Mouse (Mus musculus): Measurements from ENCODE around the gene Kcnh7. TPM values are rescaled to one million over a fixed set of nuclear protein-coding genes. Genes with fewer than 3 reads are reported as not detected.

Kcnh7 gene
- polyA plus RNA-seq, 1 experiment from 2014 or later, result 3.1 TPM

DNA sequence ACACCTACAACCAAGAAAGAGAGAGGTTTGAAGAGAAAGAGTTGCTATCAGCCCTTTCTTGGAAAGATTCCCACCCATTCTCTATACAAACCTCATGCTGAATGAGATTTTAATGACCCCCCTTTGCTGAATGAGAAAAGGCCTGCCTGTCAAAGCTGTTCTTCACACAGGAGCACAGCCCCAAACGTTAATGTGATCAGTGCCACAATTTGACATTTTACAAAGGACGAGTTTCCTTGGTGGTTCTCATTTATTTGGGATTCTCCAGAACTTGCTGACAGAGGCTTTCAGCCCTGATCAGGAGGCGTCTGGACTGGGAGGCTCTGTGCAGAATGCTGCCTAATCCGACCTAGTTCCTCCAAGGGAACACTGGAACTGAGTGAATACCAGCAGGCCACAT is 92.3 kb downstream of the Kcnh7 start:
- Histone ChIP-seq H3K4me3 (no peak overlapping the region), H3K9me3 (no peaks in the 10 kb centered on the region), H3K36me3 (no peaks in the 10 kb centered on the region), H3K9ac (replicated peaks) (no peak overlapping the region), H3K27ac (replicated peaks) (no peak overlapping the region), H3K4me1 (no peaks in the 10 kb centered on the region), H3K27me3 (no peaks in the 10 kb centered on the region), H3K4me2 (replicated peaks) (no peak overlapping the region)
- 34% methylated on average over 4 of the region's 4 CpGs for WGBS
- ATAC-seq (ENCODE audit: low FRiP score, low read depth), result 0 out of 2 replicates have a peak, but pooled peaks have one; percentile 23

DNA sequence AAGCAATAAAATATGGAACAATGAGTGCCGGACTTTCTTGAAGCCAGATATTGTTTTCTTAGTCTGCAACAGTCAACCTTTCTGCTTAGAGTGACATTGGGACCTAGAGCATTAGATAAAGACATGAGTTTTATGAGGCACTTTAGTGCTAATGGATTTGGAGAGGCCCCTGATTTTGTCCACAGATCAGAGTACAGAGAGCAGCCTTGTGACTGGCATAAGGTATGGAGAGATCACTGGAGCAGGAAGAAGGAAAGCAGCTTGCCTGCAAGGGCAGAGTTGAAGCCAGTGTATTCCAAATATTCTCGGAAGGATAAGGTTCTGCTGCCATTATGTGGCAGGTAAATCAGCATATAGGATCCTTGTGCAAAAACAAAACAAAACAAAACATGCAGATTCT is 93.6 kb downstream of the Kcnh7 start:
- Histone ChIP-seq H3K4me2 (replicated peaks) (no peak overlapping the region), H3K27ac (replicated peaks) (no peak overlapping the region), H3K9me3 (no peaks in the 10 kb centered on the region), H3K4me1 (no peaks in the 10 kb centered on the region), H3K27me3 (no peaks in the 10 kb centered on the region), H3K36me3 (no peaks in the 10 kb centered on the region), H3K4me3 (no peak overlapping the region), H3K9ac (replicated peaks) (no peak overlapping the region)
- no peak for ATAC-seq (ENCODE audit: low FRiP score, low read depth)
- 89% methylated on average over 2 of the region's 2 CpGs for WGBS

DNA sequence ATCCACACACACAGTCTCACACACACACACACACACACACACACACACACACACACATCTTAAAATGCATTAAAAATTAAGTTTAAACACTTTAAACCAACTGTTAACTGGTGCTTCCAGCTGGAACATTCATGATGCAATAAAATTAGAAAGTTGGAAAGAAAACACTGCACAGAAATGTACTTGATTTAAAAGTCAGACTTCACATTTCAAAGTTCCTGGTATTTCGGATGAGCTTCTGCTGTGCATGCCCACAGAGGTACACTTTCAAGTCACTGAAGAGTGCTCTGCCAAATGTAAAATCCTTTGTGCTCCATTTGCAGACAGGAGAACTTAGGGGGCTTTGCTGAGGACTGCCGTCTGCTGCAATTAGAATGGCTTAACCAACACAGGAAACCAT is 125.7 kb downstream of the Kcnh7 start:
- Histone ChIP-seq H3K9ac (replicated peaks) (no peak overlapping the region), H3K27me3 (no peaks in the 10 kb centered on the region), H3K4me1 (no peaks in the 10 kb centered on the region), H3K4me3 (no peak overlapping the region), H3K27ac (replicated peaks) (no peak overlapping the region), H3K9me3 (no peaks in the 10 kb centered on the region), H3K36me3 (no peaks in the 10 kb centered on the region), H3K4me2 (replicated peaks) (no peak overlapping the region)
- ATAC-seq (ENCODE audit: low FRiP score, low read depth), result no peak
- WGBS, result 89% methylated on average over 2 of the region's 2 CpGs

DNA sequence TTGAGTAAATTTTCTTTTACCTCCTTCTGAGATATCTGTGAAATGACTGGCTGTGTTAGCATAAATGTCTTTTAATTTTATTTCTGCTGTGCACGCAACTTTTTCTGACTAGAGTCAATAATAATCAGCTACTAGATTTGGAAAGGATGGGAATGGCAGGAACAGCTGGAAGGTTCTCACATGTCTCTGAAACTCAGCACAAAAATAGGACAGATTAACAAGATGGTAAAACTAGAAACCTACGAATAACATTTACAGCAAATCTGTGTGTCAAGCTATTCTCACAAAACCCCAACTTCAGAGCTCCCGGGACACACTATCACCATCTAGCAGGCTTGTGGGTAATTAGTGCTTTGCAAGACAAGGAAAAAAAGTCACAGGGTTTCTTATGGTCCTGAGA is 134.2 kb downstream of the Kcnh7 start:
- Histone ChIP-seq H3K9ac (replicated peaks) (no peak overlapping the region), H3K27me3 (no peaks in the 10 kb centered on the region), H3K36me3 (no peaks in the 10 kb centered on the region), H3K27ac (replicated peaks) (no peak overlapping the region), H3K4me1 (no peaks in the 10 kb centered on the region), H3K4me2 (replicated peaks) (no peak overlapping the region), H3K4me3 (no peak overlapping the region), H3K9me3 (no peaks in the 10 kb centered on the region)
- 90% methylated on average over 3 of the region's 3 CpGs for WGBS
- no peak for ATAC-seq (ENCODE audit: low FRiP score, low read depth)

DNA sequence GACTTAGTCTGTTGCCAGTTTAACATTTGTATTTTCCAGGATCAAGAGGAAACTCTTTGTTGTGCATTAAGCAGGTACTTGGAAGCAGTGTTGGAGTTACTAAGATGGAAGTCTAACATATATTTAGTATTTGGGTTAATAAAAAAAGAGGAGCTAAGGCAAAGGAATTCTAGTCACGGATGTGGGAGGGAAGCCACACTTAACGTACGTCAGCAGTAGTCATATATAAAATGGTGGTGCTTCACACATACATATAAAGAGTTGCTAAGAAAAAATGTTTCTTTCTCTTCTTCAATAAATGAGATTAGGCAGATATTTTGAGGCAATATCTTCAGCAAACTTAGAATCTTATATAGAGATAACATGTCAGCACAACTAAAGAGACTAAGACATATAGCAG is 144.4 kb downstream of the Kcnh7 start:
- 95% methylated on average over 3 of the region's 3 CpGs for WGBS
- no peaks in the 10 kb centered on the region for H3K27me3 ChIP-seq
- H3K9me3 ChIP-seq, result no peaks in the 10 kb centered on the region
- H3K4me1 ChIP-seq, result no peaks in the 10 kb centered on the region
- no peak for ATAC-seq (ENCODE audit: low FRiP score, low read depth)
- no peaks in the 10 kb centered on the region for H3K36me3 ChIP-seq
- no peak overlapping the region for H3K4me2 ChIP-seq (replicated peaks)
- H3K9ac ChIP-seq (replicated peaks), result no peak overlapping the region
- no peak overlapping the region for H3K4me3 ChIP-seq
- H3K27ac ChIP-seq (replicated peaks), result no peak overlapping the region

DNA sequence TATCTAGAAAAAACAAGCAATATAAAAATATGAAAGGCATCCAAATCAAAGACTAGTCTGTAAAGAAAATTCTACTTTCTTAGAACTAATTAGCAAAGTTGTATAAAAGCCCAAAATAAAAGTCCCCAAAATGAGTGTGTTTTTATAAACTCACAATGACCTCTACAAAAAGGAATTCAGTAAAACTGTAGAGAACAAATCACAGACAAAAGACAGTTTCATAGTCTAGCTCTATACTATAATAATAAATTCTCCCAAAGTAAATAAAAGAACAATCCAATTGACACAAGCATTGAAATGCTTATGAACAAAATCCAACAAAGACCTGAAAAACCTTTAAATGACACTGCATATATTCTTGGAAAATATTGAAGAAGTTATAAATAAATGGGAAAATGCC is 169.2 kb downstream of the Kcnh7 start:
- ATAC-seq (ENCODE audit: low FRiP score, low read depth), result no peak
- H3K9ac ChIP-seq (replicated peaks), result no peak overlapping the region
- no peaks in the 10 kb centered on the region for H3K27me3 ChIP-seq
- H3K36me3 ChIP-seq, result no peaks in the 10 kb centered on the region
- H3K4me1 ChIP-seq, result 0 out of 2 replicates have a peak, but pooled peaks cover 2% of the 10 kb centered on the region
- no peak overlapping the region for H3K4me2 ChIP-seq (replicated peaks)
- no peak overlapping the region for H3K4me3 ChIP-seq
- H3K27ac ChIP-seq (replicated peaks), result no peak overlapping the region
- no peaks in the 10 kb centered on the region for H3K9me3 ChIP-seq

DNA sequence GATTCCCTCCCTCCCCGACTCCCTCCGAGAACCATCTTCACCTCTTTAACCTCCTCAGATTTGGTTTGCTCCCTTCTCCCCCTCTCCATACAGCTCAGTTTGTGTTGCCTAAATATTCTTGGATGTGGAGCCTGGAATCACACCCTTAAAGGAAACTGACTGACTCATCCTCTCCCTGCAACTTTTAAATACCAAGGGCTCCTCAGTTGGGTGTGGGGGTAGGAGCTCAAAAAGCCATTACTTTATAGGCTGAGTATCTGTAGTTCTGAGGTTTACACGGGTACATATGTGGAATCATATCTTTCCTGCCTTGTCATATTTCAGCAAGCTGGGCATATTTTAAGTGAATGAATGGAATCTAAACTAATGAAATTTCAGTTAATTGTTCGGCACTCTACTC is 174.9 kb downstream of the Kcnh7 start:
- ATAC-seq (ENCODE audit: low FRiP score, low read depth), result no peak
- no peak overlapping the region for H3K9ac ChIP-seq (replicated peaks)
- WGBS, result 94% methylated on average over 4 of the region's 4 CpGs
- H3K4me3 ChIP-seq, result no peak overlapping the region
- H3K4me1 ChIP-seq, result 0 out of 2 replicates have a peak, but pooled peaks cover 2% of the 10 kb centered on the region
- H3K27me3 ChIP-seq, result no peaks in the 10 kb centered on the region
- H3K9me3 ChIP-seq, result no peaks in the 10 kb centered on the region
- no peak overlapping the region for H3K27ac ChIP-seq (replicated peaks)
- no peak overlapping the region for H3K4me2 ChIP-seq (replicated peaks)
- H3K36me3 ChIP-seq, result no peaks in the 10 kb centered on the region

DNA sequence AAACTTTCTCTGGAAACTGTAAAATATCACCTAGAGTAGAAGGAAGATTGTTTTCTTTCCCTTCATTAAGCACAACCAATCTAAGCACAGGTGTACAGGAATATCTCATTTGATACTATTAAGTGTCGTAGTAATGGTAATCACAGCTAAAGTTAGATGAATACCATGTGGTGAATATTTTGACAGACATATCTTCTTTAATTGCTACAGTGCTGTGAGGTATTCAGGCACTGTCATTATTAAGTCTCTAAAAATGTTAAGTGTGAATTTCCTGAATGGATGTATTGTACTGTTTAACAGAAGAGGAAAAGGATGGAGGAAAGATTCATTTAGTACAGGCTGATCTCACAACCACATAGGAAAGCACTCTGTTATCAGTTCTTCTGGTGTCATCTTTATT is 181.3 kb downstream of the Kcnh7 start:
- no peak for ATAC-seq (ENCODE audit: low FRiP score, low read depth)
- Histone ChIP-seq H3K9ac (replicated peaks) (no peak overlapping the region), H3K4me2 (replicated peaks) (no peak overlapping the region), H3K36me3 (no peaks in the 10 kb centered on the region), H3K9me3 (no peaks in the 10 kb centered on the region), H3K27me3 (no peaks in the 10 kb centered on the region), H3K27ac (replicated peaks) (no peak overlapping the region), H3K4me3 (no peak overlapping the region), H3K4me1 (no peaks in the 10 kb centered on the region)
- 94% methylated on average over 1 of the region's 1 CpGs for WGBS

DNA sequence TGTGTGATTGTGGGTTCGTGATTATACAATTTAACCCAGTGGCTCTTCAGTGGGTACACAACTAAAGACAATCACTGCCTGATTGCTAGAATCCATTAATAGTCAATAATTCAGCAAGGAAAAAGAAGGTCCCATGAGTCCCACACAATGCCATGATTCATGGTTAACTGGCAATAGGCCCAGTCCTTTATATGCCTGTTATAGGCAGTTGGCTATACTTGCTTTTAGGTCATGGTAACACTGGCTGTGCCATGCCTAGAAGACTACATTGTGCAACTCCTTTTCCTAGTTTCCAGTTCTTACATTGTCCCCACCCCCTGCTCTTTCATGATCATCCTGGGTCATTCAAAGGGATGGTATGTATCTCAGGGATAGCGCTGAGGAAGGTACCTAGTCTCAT is 186.4 kb downstream of the Kcnh7 start:
- H3K4me3 ChIP-seq, result no peak overlapping the region
- 97% methylated on average over 2 of the region's 2 CpGs for WGBS
- H3K9me3 ChIP-seq, result no peaks in the 10 kb centered on the region
- no peak for ATAC-seq (ENCODE audit: low FRiP score, low read depth)
- no peak overlapping the region for H3K27ac ChIP-seq (replicated peaks)
- H3K27me3 ChIP-seq, result no peaks in the 10 kb centered on the region
- no peaks in the 10 kb centered on the region for H3K4me1 ChIP-seq
- H3K36me3 ChIP-seq, result no peaks in the 10 kb centered on the region
- H3K9ac ChIP-seq (replicated peaks), result no peak overlapping the region
- no peak overlapping the region for H3K4me2 ChIP-seq (replicated peaks)

DNA sequence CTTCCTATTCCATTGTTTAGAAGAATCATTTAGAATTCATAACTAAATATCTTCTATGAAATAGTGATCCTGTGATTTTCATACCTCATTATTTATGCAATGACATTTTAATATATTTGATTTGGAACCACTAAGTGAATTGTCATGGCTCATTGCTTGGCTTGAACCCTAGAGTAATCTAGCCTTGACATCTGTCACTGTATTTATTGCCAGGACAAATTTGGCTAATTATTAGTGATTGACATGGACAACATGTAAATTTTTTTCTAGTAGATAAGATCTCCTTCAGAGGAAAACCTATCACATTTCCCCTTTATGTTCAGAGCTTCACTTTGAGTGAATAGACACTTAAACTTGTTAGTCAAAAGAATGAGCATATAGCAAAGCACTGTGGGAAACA is 195.5 kb downstream of the Kcnh7 start:
- Histone ChIP-seq H3K27me3 (no peaks in the 10 kb centered on the region), H3K9me3 (no peaks in the 10 kb centered on the region), H3K27ac (replicated peaks) (no peak overlapping the region), H3K4me1 (no peaks in the 10 kb centered on the region), H3K36me3 (no peaks in the 10 kb centered on the region), H3K4me2 (replicated peaks) (no peak overlapping the region), H3K9ac (replicated peaks) (no peak overlapping the region), H3K4me3 (no peak overlapping the region)
- no peak for ATAC-seq (ENCODE audit: low FRiP score, low read depth)

DNA sequence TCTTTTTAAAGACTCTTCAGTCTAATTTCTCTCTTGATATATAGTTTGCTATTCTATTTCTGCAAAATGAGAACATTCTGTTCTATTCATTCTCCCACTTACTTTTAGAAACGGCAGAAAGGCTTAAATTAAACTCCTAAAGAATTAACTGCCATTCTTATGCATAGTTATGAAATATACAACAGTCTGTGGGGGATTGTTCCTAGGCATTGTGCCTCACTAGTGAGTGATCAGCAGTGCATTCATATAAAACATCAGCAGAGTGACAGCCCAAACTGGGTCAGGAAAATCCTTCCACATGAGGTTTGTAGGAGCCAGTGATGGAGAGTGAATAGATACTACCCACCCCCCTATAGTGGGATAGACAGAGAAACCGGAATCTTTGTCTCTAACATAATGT is 200.2 kb downstream of the Kcnh7 start:
- no peak overlapping the region for H3K9ac ChIP-seq (replicated peaks)
- no peak overlapping the region for H3K4me2 ChIP-seq (replicated peaks)
- ATAC-seq (ENCODE audit: low FRiP score, low read depth), result no peak
- no peak overlapping the region for H3K4me3 ChIP-seq
- H3K9me3 ChIP-seq, result no peaks in the 10 kb centered on the region
- no peaks in the 10 kb centered on the region for H3K4me1 ChIP-seq
- H3K27ac ChIP-seq (replicated peaks), result no peak overlapping the region
- no peaks in the 10 kb centered on the region for H3K27me3 ChIP-seq
- WGBS, result 63% methylated on average over 2 of the region's 2 CpGs
- no peaks in the 10 kb centered on the region for H3K36me3 ChIP-seq

DNA sequence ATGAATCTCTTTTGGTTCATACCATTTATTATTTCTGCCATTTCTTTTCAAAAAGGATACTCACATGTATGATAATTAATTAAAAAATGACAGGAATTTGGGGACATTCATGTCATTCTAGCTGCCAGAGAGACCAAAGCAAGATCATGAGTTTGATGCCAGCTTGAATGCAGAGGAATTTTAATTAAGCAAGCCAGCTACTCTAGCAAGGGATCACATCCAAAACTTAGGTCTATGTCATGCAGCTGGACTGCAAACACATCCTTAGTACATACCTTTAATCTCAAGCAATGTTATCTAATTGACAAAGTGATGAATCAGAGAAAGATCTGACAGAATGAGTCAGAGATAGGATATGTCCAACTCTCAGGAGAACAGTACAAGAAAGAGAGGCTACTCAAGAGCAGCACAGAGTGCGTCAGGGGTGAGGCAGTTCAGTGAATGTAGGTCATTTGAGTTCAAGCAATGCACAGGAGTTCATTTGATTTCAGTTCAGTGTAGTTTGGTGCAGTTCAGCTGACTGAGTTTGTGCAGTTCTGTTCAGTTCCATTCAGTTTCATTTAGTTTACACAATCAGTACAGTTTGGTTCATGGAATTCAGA is 248.7 kb downstream of the Kcnh7 start:
- WGBS, result 88% methylated on average over 1 of the region's 1 CpGs
- Histone ChIP-seq H3K4me1 (no peaks in the 10 kb centered on the region), H3K27me3 (no peaks in the 10 kb centered on the region), H3K4me2 (replicated peaks) (no peak overlapping the region), H3K27ac (replicated peaks) (no peak overlapping the region), H3K9me3 (no peaks in the 10 kb centered on the region), H3K9ac (replicated peaks) (no peak overlapping the region), H3K36me3 (no peaks in the 10 kb centered on the region), H3K4me3 (no peak overlapping the region)
- ATAC-seq (ENCODE audit: low FRiP score, low read depth), result no peak

DNA sequence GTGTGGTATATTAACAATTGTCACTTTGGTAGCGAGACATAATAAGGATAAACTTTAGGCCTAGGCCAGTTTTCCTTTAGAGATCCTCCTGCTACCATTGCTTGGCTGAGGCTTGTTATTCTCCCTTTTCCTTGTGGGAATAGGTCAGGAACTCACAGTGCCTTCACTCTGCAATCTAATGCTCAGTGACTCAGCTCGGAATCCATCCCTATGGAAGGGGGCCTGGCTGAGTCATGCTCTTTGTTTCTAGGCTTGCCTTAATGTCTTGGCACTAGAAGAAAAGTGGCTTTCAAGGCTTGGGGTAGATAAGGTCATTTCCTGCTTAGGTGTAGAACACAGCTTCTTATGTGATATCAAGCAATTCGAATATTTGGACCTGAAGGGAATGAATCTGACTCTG is 255.6 kb downstream of the Kcnh7 start:
- Histone ChIP-seq H3K27me3 (no peaks in the 10 kb centered on the region), H3K4me1 (no peaks in the 10 kb centered on the region), H3K9ac (replicated peaks) (no peak overlapping the region), H3K4me3 (no peak overlapping the region), H3K27ac (replicated peaks) (no peak overlapping the region), H3K4me2 (replicated peaks) (no peak overlapping the region), H3K36me3 (no peaks in the 10 kb centered on the region), H3K9me3 (no peaks in the 10 kb centered on the region)
- 87% methylated on average over 3 of the region's 3 CpGs for WGBS
- no peak for ATAC-seq (ENCODE audit: low FRiP score, low read depth)
